Mouse (Mus musculus): ENCODE measurements around the gene Hmgb1. TPM values are rescaled to one million over a fixed set of nuclear protein-coding genes. Genes with fewer than 3 reads are reported as not detected.

Hmgb1 gene
- polyA plus RNA-seq, 1 experiment: 15.2 TPM

GRCm38 (mm10) chr5:149206286-149206685, 22.0 kb upstream of the Hmgb1 start:
- Histone ChIP-seq H3K4me1 (ENCODE audit: control insufficient read depth, insufficient read depth, low read length) (no peaks in the 10 kb centered on the region), H3K36me3 (ENCODE audit: control insufficient read depth, insufficient read depth, low read length) (peaks cover 10% of the 10 kb centered on the region), H3K27me3 (ENCODE audit: control insufficient read depth, insufficient read depth, low read length) (no peaks in the 10 kb centered on the region), H3K27ac (ENCODE audit: control insufficient read depth, insufficient read depth, low read depth, low read length) (no peak overlapping the region), H3K4me3 (ENCODE audit: control insufficient read depth, low read depth, low read length) (no peak overlapping the region)
- TF ChIP-seq CTCF (IDR thresholded peaks at IDR 0.05; ENCODE audit: control insufficient read depth, insufficient read depth, insufficient replicate concordance, low read depth, low read length) (no peak), POLR2A (IDR thresholded peaks at IDR 0.05; ENCODE audit: control insufficient read depth, low read depth, low read length) (no peak)

- TF ChIP-seq POLR2A (IDR thresholded peaks at IDR 0.05; ENCODE audit: control insufficient read depth, low read depth, low read length) (no peak), CTCF (IDR thresholded peaks at IDR 0.05; ENCODE audit: control insufficient read depth, insufficient read depth, insufficient replicate concordance, low read depth, low read length) (no peak)
- H3K27me3 ChIP-seq (ENCODE audit: control insufficient read depth, insufficient read depth, low read length): no peaks in the 10 kb centered on the region
Observed at GRCm38 (mm10) chr5:149205265-149205664, 21.0 kb upstream of the Hmgb1 start.

DNA sequence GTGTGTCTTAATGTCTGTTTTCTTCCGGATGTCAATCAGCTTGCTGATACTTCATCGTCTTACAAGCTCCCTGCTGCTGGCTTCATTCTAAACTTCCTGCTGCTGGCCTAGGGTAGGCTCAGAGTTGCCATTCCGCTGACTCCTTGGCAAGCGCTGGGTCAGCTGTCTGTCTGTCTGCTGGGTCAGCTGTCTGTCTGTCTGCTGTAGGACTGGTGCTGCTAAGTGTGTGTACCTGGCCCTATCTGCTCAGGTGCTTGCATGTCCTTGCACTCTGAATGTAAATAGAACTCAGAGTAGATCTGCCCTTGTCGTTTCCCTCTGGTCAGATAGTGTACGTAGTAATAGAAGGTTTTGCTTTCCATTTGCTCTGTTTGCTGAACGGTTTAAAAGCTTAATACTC, 20.5 kb upstream of the Hmgb1 start:
- Histone ChIP-seq H3K4me3 (ENCODE audit: control insufficient read depth, low read depth, low read length) (no peak overlapping the region), H3K36me3 (ENCODE audit: control insufficient read depth, insufficient read depth, low read length) (peaks cover 8% of the 10 kb centered on the region)
- no peak for TF ChIP-seq POLR2A (IDR thresholded peaks at IDR 0.05; ENCODE audit: control insufficient read depth, low read depth, low read length)
- TF ChIP-seq CTCF (IDR thresholded peaks at IDR 0.05; ENCODE audit: control insufficient read depth, insufficient read depth, insufficient replicate concordance, low read depth, low read length): no peak

More at GRCm38 (mm10) chr5:149205265-149205664, 21.0 kb upstream of the Hmgb1 start:
- H3K4me1 ChIP-seq (ENCODE audit: control insufficient read depth, insufficient read depth, low read length): no peaks in the 10 kb centered on the region
- H3K27ac ChIP-seq (ENCODE audit: control insufficient read depth, insufficient read depth, low read depth, low read length): no peak overlapping the region
- H3K36me3 ChIP-seq (ENCODE audit: control insufficient read depth, insufficient read depth, low read length): peaks cover 8% of the 10 kb centered on the region
- H3K4me3 ChIP-seq (ENCODE audit: control insufficient read depth, low read depth, low read length): no peak overlapping the region

GRCm38 (mm10) chr5:149203796-149204375, 19.6 kb upstream of the Hmgb1 start:
- Histone ChIP-seq H3K4me3 (ENCODE audit: control insufficient read depth, low read depth, low read length) (no peak overlapping the region), H3K36me3 (ENCODE audit: control insufficient read depth, insufficient read depth, low read length) (peaks cover 6% of the 10 kb centered on the region), H3K27ac (ENCODE audit: control insufficient read depth, insufficient read depth, low read depth, low read length) (peak overlapping the region; percentile 12; the same call in 1 of the 2 replicates), H3K27me3 (ENCODE audit: control insufficient read depth, insufficient read depth, low read length) (no peaks in the 10 kb centered on the region), H3K4me1 (ENCODE audit: control insufficient read depth, insufficient read depth, low read length) (no peaks in the 10 kb centered on the region)
- TF ChIP-seq CTCF (IDR thresholded peaks at IDR 0.05; ENCODE audit: control insufficient read depth, insufficient read depth, insufficient replicate concordance, low read depth, low read length): no peak
- TF ChIP-seq POLR2A (IDR thresholded peaks at IDR 0.05; ENCODE audit: control insufficient read depth, low read depth, low read length): no peak

More for the DNA sequence above, 20.5 kb upstream of the Hmgb1 start:
- H3K4me1 ChIP-seq (ENCODE audit: control insufficient read depth, insufficient read depth, low read length): no peaks in the 10 kb centered on the region
- H3K27ac ChIP-seq (ENCODE audit: control insufficient read depth, insufficient read depth, low read depth, low read length): no peak overlapping the region
- H3K27me3 ChIP-seq (ENCODE audit: control insufficient read depth, insufficient read depth, low read length): no peaks in the 10 kb centered on the region

DNA sequence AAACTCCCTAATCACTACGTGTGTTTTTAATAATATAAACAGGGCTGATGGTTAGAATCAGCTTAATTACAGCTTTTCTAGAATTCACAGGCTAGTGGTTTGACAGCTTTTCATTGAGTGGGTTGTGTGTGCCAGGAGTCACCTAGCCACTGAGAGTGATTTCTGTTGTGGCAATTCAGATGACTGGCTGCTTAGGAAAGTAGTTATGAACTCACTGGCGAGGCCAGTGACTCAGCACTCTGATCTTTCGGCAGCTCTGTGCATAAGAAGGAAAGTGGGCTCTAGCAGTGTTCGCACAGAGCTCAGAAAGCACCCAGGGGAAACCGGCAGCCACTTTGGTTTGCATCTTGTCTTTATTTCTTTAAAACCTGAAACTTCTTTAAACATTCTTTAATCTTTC, 18.7 kb upstream of the Hmgb1 start:
- no peaks in the 10 kb centered on the region for H3K4me1 ChIP-seq (ENCODE audit: control insufficient read depth, insufficient read depth, low read length)
- H3K27me3 ChIP-seq (ENCODE audit: control insufficient read depth, insufficient read depth, low read length): no peaks in the 10 kb centered on the region
- H3K4me3 ChIP-seq (ENCODE audit: control insufficient read depth, low read depth, low read length): no peak overlapping the region
- H3K27ac ChIP-seq (ENCODE audit: control insufficient read depth, insufficient read depth, low read depth, low read length): no peak overlapping the region
- H3K36me3 ChIP-seq (ENCODE audit: control insufficient read depth, insufficient read depth, low read length): peaks cover 8% of the 10 kb centered on the region
- TF ChIP-seq POLR2A (IDR thresholded peaks at IDR 0.05; ENCODE audit: control insufficient read depth, low read depth, low read length) (no peak), CTCF (IDR thresholded peaks at IDR 0.05; ENCODE audit: control insufficient read depth, insufficient read depth, insufficient replicate concordance, low read depth, low read length) (no peak)

- Histone ChIP-seq H3K4me3 (ENCODE audit: control insufficient read depth, low read depth, low read length) (peak overlapping the region; percentile 8; the same call in 1 of the 2 replicates), H3K36me3 (ENCODE audit: control insufficient read depth, insufficient read depth, low read length) (peaks cover 8% of the 10 kb centered on the region), H3K4me1 (ENCODE audit: control insufficient read depth, insufficient read depth, low read length) (no peaks in the 10 kb centered on the region; the same call in none of the 2 replicates), H3K27ac (ENCODE audit: control insufficient read depth, insufficient read depth, low read depth, low read length) (no peak overlapping the region), H3K27me3 (ENCODE audit: control insufficient read depth, insufficient read depth, low read length) (no peaks in the 10 kb centered on the region)
- TF ChIP-seq POLR2A (IDR thresholded peaks at IDR 0.05; ENCODE audit: control insufficient read depth, low read depth, low read length) (no peak), CTCF (IDR thresholded peaks at IDR 0.05; ENCODE audit: control insufficient read depth, insufficient read depth, insufficient replicate concordance, low read depth, low read length) (no peak)
Observed at GRCm38 (mm10) chr5:149198782-149199181, 14.5 kb upstream of the Hmgb1 start.

GRCm38 (mm10) chr5:149196611-149197010, 12.3 kb upstream of the Hmgb1 start:
- Histone ChIP-seq H3K27me3 (ENCODE audit: control insufficient read depth, insufficient read depth, low read length) (no peaks in the 10 kb centered on the region), H3K36me3 (ENCODE audit: control insufficient read depth, insufficient read depth, low read length) (peaks cover 3% of the 10 kb centered on the region), H3K27ac (ENCODE audit: control insufficient read depth, insufficient read depth, low read depth, low read length) (no peak overlapping the region), H3K4me1 (ENCODE audit: control insufficient read depth, insufficient read depth, low read length) (no peaks in the 10 kb centered on the region; the same call in none of the 2 replicates), H3K4me3 (ENCODE audit: control insufficient read depth, low read depth, low read length) (no peak overlapping the region)
- TF ChIP-seq CTCF (IDR thresholded peaks at IDR 0.05; ENCODE audit: control insufficient read depth, insufficient read depth, insufficient replicate concordance, low read depth, low read length) (no peak), POLR2A (IDR thresholded peaks at IDR 0.05; ENCODE audit: control insufficient read depth, low read depth, low read length) (no peak)
